Mouse (Mus musculus): ENCODE measurements around the gene Fbxl2.

DNA sequence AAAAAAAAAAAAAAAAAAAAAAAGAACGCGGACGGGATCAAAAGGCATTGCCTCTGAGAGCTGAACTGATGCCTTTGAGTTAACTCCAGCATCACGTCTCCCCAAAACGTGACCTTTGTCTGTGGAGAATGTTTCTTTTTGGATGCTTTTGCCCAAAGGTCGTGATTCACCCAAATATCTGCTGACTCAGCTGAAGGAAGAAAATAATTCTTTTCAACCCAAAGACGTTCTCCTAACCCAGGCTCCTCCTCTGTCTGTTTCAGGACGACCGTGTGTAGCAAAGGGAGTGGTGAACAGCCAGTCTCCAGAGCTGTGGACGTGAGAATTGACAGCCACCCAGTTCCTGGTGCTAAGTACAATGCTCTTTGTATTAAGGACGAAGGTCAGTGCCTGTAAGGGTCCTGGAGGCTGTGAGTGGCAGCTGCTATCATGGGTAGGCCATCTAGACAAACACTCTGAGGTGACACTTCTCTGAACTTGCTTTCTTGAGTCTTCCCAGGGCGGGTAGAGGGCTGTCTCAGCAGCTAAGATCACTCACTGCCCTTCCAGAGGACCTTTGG is 22.6 kb upstream of the Fbxl2 start:
- TF ChIP-seq CTCF (IDR thresholded peaks at IDR 0.05; ENCODE audit: borderline replicate concordance, control insufficient read depth, extremely low read depth, insufficient read depth, low read length, poor library complexity) (no peak), POLR2A (IDR thresholded peaks at IDR 0.05; ENCODE audit: control insufficient read depth, extremely low read depth, insufficient read depth, low read length, poor library complexity) (no peak)

Measured in thymus, adult 2 months (tissue).